Mouse (Mus musculus) liver, postnatal 0 days (tissue): Measurements from ENCODE around the gene Gars.

ENCODE experiments used
- CTCF ChIP-seq: sonication (generic); IDR thresholded peaks from 2 replicates; pipeline ENCODE4 v1.5.1; 2016; ENCODE audit warnings: antibody characterized with exemption, low read depth
- EP300 ChIP-seq: IDR thresholded peaks from 2 replicates; pipeline ENCODE4 v1.6.1; 2016; ENCODE audit warnings: antibody characterized with exemption, low read depth, mild to moderate bottlenecking

DNA sequence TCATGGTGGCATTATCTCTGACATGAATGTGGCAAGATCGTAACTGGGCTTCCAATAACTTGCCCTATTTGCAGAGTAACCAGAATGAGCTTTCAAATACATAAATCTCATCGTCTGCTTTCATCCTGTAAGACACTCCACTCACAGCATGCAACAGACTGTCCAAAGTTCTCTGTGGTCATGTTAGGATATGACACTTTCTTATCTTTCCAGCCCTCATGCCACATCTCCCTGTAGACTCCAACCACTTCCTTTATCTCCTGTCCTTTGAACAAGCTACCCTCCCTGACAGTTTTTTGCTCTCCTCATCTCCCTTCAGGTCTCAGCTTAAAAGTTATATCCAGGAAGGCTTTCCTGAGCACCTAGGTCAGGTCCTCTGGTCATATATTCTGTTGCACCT lies 46.6 kb upstream of the Gars start:
- TF ChIP-seq CTCF (no peak), EP300 (no peak)
